Mouse (Mus musculus) hindbrain, embryonic 16.5 days (tissue): ENCODE measurements around the gene Ferd3l. TPM values are rescaled to one million over a fixed set of nuclear protein-coding genes. Genes with fewer than 3 reads are reported as not detected.

Experiments used
- polyA plus RNA-seq: library from polyadenylated mRNA; unstranded; fragments of >200 nt; fragmentation: Nextera tagmentation; extraction: Ambion mirVana; gene quantifications from 2 replicates; pipeline ENCODE4 v1.2.1, GENCODE M21; 2015

The Ferd3l gene
- polyA plus RNA-seq, 1 experiment from 2014 or later: 0.24 TPM

Other genes starting within 250 kb of the Ferd3l start
- gene Twist1, start 29.2 kb downstream of the Ferd3l start, polyA plus RNA-seq: 0.34 and 1.0 TPM in 2 replicates